Mouse (Mus musculus) forebrain, embryonic 15.5 days (tissue): ENCODE measurements around the gene Gm4791. TPM values are rescaled to one million over a fixed set of nuclear protein-coding genes. Genes with fewer than 3 reads are reported as not detected.

Source experiments
- ATAC-seq: fragments of 200-750 bp; cut with Nextera tagmentation; replicated peaks from 2 replicates; pipeline ENCODE4 v1.8.0; 2017; ENCODE audit warnings: mild to moderate bottlenecking, moderate TSS enrichment, moderate library complexity
- H3K27ac ChIP-seq: fragments of 300-500 bp; sonication (generic); replicated peaks from 2 replicates; pipeline ENCODE4 v1.5.1; 2015; ENCODE audit warnings: mild to moderate bottlenecking, inconsistent platforms
- H3K27me3 ChIP-seq: fragments of 300-500 bp; sonication (generic); 2 replicates; pipeline ENCODE4 v1.6.1; 2015; ENCODE audit warnings: inconsistent platforms
- H3K36me3 ChIP-seq: fragments of 300-500 bp; sonication (generic); 2 replicates; pipeline ENCODE4 v1.6.1; 2015; ENCODE audit warnings: mild to moderate bottlenecking, inconsistent platforms
- H3K4me1 ChIP-seq: fragments of 300-500 bp; sonication (generic); 2 replicates; pipeline ENCODE4 v1.6.1; 2015; ENCODE audit warnings: inconsistent platforms
- H3K4me2 ChIP-seq: fragments of 300-500 bp; sonication (generic); replicated peaks from 2 replicates; pipeline ENCODE4 v1.6.1; 2015; ENCODE audit warnings: mild to moderate bottlenecking, inconsistent platforms
- H3K4me3 ChIP-seq: fragments of 300-500 bp; sonication (generic); 2 replicates; pipeline ENCODE4 v1.5.1; 2015; ENCODE audit warnings: mild to moderate bottlenecking, inconsistent platforms
- H3K9ac ChIP-seq: fragments of 300-500 bp; sonication (generic); replicated peaks from 2 replicates; pipeline ENCODE4 v1.6.1; 2015; ENCODE audit warnings: mild to moderate bottlenecking, inconsistent platforms
- H3K9me3 ChIP-seq: fragments of 300-500 bp; sonication (generic); 2 replicates; pipeline ENCODE4 v1.6.1; 2016; ENCODE audit warnings: inconsistent platforms
- WGBS: fragments of 180-500 bp; shearing (Covaris S2); methylation state at CpG from one replicate; pipeline ENCODE4 v1.1.7; 2015; ENCODE audit warnings: mixed read lengths; 5-methylcytosine and 5-hydroxymethylcytosine counted together
- polyA plus RNA-seq: library from polyadenylated mRNA; unstranded; fragments of >200 nt; fragmentation: Nextera tagmentation; extraction: Ambion mirVana; gene quantifications from 2 replicates; pipeline ENCODE4 v1.2.1, GENCODE M21; 2015

The Gm4791 gene
- polyA plus RNA-seq = not detected in 2 replicates

GRCm38 (mm10) chr9:46998338-46998791, at the start of gene Gm4791:
Gene Gm4791, plus strand, starts transcription at chr9:46998741.
- H3K4me2 ChIP-seq = no peak within 1 kb of the TSS
- no peak within 1 kb of the TSS for H3K9ac ChIP-seq
- no peak within 1 kb of the TSS for H3K4me3 ChIP-seq
- no peaks in the 10 kb centered on the region for H3K9me3 ChIP-seq
- no peaks in the 10 kb centered on the region for H3K4me1 ChIP-seq
- WGBS = 48% methylated on average over 5 of the region's 5 CpGs
- ATAC-seq = no peak
- H3K27ac ChIP-seq = no peak within 1 kb of the TSS
- no peaks in the 10 kb centered on the region for H3K36me3 ChIP-seq
- H3K27me3 ChIP-seq = no peaks in the 10 kb centered on the region

DNA sequence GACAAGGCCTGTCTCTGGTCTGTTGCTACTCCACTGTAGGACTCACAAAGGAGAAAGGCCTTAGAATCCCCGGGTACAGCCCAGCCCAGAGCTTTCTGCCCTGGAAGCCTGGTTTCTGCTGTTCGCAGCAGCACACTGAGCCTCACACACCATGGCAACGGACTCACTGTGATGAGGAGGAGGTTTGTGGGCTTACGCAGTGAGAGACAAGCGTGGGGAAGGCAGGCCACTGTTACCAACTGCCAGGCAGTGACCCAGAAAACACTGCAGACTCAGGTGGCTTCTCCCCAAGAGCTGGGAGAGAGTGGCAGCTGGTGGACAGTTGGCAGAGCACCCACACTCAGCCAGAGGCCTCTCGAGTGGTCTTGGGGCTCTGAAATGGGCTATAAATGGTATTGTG, 42.3 kb upstream of the Gm4791 start:
- H3K9me3 ChIP-seq = no peaks in the 10 kb centered on the region
- no peaks in the 10 kb centered on the region for H3K27me3 ChIP-seq
- no peak overlapping the region for H3K9ac ChIP-seq
- no peak overlapping the region for H3K27ac ChIP-seq
- no peaks in the 10 kb centered on the region for H3K36me3 ChIP-seq
- WGBS = 55% methylated on average over 6 of the region's 6 CpGs
- peaks cover 14% of the 10 kb centered on the region; the same call in 1 of the 2 replicates for H3K4me1 ChIP-seq
- no peak overlapping the region for H3K4me3 ChIP-seq
- ATAC-seq = no peak
- H3K4me2 ChIP-seq = no peak overlapping the region

- Histone ChIP-seq H3K27ac (no peak overlapping the region), H3K4me2 (no peak overlapping the region), H3K4me3 (no peak overlapping the region), H3K27me3 (no peaks in the 10 kb centered on the region), H3K4me1 (peaks cover 14% of the 10 kb centered on the region; the same call in 1 of the 2 replicates), H3K36me3 (no peaks in the 10 kb centered on the region), H3K9ac (no peak overlapping the region), H3K9me3 (no peaks in the 10 kb centered on the region)
- WGBS = 70% methylated on average over 8 of the region's 8 CpGs
- no peak for ATAC-seq
Observed at GRCm38 (mm10) chr9:46957420-46957950, 41.1 kb upstream of the Gm4791 start.

GRCm38 (mm10) chr9:46966028-46966427, 32.5 kb upstream of the Gm4791 start:
- H3K27me3 ChIP-seq = no peaks in the 10 kb centered on the region
- no peaks in the 10 kb centered on the region for H3K9me3 ChIP-seq
- H3K36me3 ChIP-seq = no peaks in the 10 kb centered on the region
- H3K27ac ChIP-seq = no peak overlapping the region
- no peak overlapping the region for H3K4me2 ChIP-seq
- no peak for ATAC-seq
- H3K4me3 ChIP-seq = no peak overlapping the region
- 65% methylated on average over 5 of the region's 5 CpGs for WGBS
- H3K4me1 ChIP-seq = peaks cover 11% of the 10 kb centered on the region; the same call in 1 of the 2 replicates
- no peak overlapping the region for H3K9ac ChIP-seq

DNA sequence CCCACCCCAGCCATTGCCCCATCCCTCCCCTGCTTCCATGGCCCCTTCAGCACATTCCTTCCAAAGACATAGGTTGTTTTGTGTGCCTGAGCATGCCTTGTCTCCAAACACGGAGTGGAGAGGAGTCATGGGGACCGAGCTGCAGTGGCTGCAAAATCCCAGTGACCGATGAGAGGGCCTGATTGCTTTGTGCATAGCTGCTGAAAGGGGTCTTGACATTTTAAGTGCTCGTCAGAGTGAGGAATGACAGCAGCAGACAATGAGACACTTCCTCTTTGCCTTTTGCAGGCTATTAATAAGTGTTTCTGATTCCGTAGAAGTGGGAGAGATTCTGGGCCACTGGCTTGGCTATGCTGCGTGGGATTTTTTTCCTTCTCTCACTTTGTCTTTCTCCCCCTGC, 29.6 kb upstream of the Gm4791 start:
- H3K4me1 ChIP-seq = peaks cover 11% of the 10 kb centered on the region; the same call in 1 of the 2 replicates
- H3K9ac ChIP-seq = no peak overlapping the region
- H3K4me3 ChIP-seq = no peak overlapping the region
- H3K9me3 ChIP-seq = no peaks in the 10 kb centered on the region
- no peak overlapping the region for H3K27ac ChIP-seq
- H3K4me2 ChIP-seq = no peak overlapping the region
- no peaks in the 10 kb centered on the region for H3K27me3 ChIP-seq
- ATAC-seq = no peak; the same call in 1 of the 2 replicates
- H3K36me3 ChIP-seq = no peaks in the 10 kb centered on the region
- 20% methylated on average over 6 of the region's 6 CpGs for WGBS

DNA sequence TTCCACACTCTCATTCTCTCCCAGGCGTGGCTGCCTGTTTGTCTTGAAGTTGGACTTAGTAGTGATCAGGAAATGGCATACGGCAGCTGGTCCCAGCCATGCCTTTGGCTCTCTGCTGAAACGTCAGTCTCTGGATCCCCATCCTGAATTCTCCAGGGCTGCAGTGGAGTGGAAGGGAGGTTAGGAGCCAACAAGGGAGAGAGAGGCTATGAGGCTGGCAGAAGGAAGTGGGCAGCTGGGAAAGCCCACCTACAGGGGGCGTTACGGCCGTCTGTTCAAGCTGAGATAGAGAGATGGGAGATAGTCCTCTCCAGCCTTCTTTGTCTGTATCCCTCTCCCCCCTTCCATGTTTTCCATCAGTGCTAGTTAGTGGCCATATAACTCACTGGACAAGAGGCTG, 29.1 kb upstream of the Gm4791 start:
- H3K27me3 ChIP-seq = no peaks in the 10 kb centered on the region
- H3K27ac ChIP-seq = no peak overlapping the region
- no peak for ATAC-seq
- H3K9ac ChIP-seq = no peak overlapping the region
- no peak overlapping the region for H3K4me2 ChIP-seq
- WGBS = 53% methylated on average over 6 of the region's 6 CpGs
- H3K9me3 ChIP-seq = no peaks in the 10 kb centered on the region
- no peak overlapping the region for H3K4me3 ChIP-seq
- H3K36me3 ChIP-seq = no peaks in the 10 kb centered on the region
- peaks cover 11% of the 10 kb centered on the region; the same call in 1 of the 2 replicates for H3K4me1 ChIP-seq

GRCm38 (mm10) chr9:46978806-46979205, 19.7 kb upstream of the Gm4791 start:
- no peaks in the 10 kb centered on the region for H3K36me3 ChIP-seq
- no peaks in the 10 kb centered on the region for H3K27me3 ChIP-seq
- peak overlapping the region; percentile 45 for H3K27ac ChIP-seq
- H3K4me3 ChIP-seq = no peak overlapping the region
- no peak overlapping the region for H3K4me2 ChIP-seq
- no peak for ATAC-seq
- no peaks in the 10 kb centered on the region for H3K9me3 ChIP-seq
- H3K9ac ChIP-seq = no peak overlapping the region
- H3K4me1 ChIP-seq = peaks cover 15% of the 10 kb centered on the region; the same call in 1 of the 2 replicates
- 15% methylated on average over 11 of the region's 11 CpGs for whole genome bisulfite sequencing

- H3K27me3 ChIP-seq = no peaks in the 10 kb centered on the region
- WGBS = 62% methylated on average over 2 of the region's 2 CpGs
- H3K9me3 ChIP-seq = no peaks in the 10 kb centered on the region
- H3K36me3 ChIP-seq = no peaks in the 10 kb centered on the region
- no peak overlapping the region for H3K4me2 ChIP-seq
- H3K4me1 ChIP-seq = peaks cover 15% of the 10 kb centered on the region; the same call in 1 of the 2 replicates
- ATAC-seq = no peak
- H3K4me3 ChIP-seq = no peak overlapping the region
- H3K9ac ChIP-seq = no peak overlapping the region
- no peak overlapping the region for H3K27ac ChIP-seq
Observed at GRCm38 (mm10) chr9:46980111-46980510, 18.4 kb upstream of the Gm4791 start.

DNA sequence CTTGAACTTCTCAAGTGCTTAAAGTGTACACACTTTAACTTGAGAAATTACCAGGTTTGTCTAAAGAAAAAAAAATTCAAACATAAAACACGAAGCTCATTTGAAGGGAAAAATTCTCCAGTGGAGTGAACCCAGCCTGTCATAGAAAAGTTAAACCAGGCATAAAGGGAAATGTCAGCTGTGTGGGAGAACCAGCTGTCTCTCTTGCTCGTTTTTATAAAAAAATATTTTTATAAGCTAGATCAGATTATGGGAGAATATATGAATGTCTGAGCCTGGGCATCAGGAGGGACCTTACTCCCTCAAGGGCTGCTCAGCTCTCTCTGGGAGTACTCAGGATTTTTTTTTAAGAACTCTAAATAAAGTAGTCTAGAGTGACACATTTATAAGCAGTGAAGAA, 15.1 kb upstream of the Gm4791 start:
- H3K4me3 ChIP-seq = no peak overlapping the region
- no peak overlapping the region for H3K9ac ChIP-seq
- H3K36me3 ChIP-seq = no peaks in the 10 kb centered on the region
- 55% methylated on average over 2 of the region's 2 CpGs for WGBS
- peaks cover 12% of the 10 kb centered on the region; the same call in 1 of the 2 replicates for H3K4me1 ChIP-seq
- no peak overlapping the region for H3K27ac ChIP-seq
- H3K4me2 ChIP-seq = no peak overlapping the region
- H3K27me3 ChIP-seq = no peaks in the 10 kb centered on the region
- no peak for ATAC-seq
- no peaks in the 10 kb centered on the region for H3K9me3 ChIP-seq

GRCm38 (mm10) chr9:47041569-47041968, 43.0 kb downstream of the Gm4791 start:
- no peak overlapping the region for H3K4me2 ChIP-seq
- ATAC-seq = no peak
- no peaks in the 10 kb centered on the region for H3K4me1 ChIP-seq
- H3K27me3 ChIP-seq = no peaks in the 10 kb centered on the region
- H3K36me3 ChIP-seq = no peaks in the 10 kb centered on the region
- no peaks in the 10 kb centered on the region for H3K9me3 ChIP-seq
- no peak overlapping the region for H3K27ac ChIP-seq
- no peak overlapping the region for H3K9ac ChIP-seq
- 73% methylated on average over 6 of the region's 6 CpGs for whole genome bisulfite sequencing
- H3K4me3 ChIP-seq = no peak overlapping the region
